In genomic region chr12:98557013-98557677, GRCm38 (mm10) we compare ENCODE assay signal across 27 mouse cellular contexts. TPM values are rescaled to one million over a fixed set of nuclear protein-coding genes. Genes with fewer than 3 reads are reported as not detected.
A peak's percentile ranks its signal among the peaks of the same experiment; 100 is the strongest.
DNase-seq lines count a peak whose midpoint lies in the region; ATAC-seq and TF ChIP-seq lines count a peak whose summit lies in the region.
"Had no signal": no experiment of that assay in that cellular context is flagged by ENCODE, and none has a peak within 500 bp of the region (broad histone marks: within the 10 kb centered on the region; RNA-seq: fewer than 3 reads in every experiment).

No protein-coding gene starts in this region.

- H3K9me3 ChIP-seq in limb, embryonic 10.5 days (replicated peaks): no peaks in the 10 kb centered on the region
- H3K9me3 ChIP-seq: forebrain, embryonic 10.5 days; forebrain, embryonic 13.5 days; heart, embryonic 13.5 days; hindbrain, embryonic 10.5 days; hindbrain, embryonic 13.5 days; intestine, embryonic 15.5 days had no signal

- H3K36me3 ChIP-seq in C2C12 (ENCODE audit: control insufficient read depth, insufficient read depth) (no peaks in the 10 kb centered on the region), myocyte (ENCODE audit: control insufficient read depth, insufficient read depth) (no peaks in the 10 kb centered on the region)
- H3K36me3 ChIP-seq in limb, embryonic 10.5 days: no peaks in the 10 kb centered on the region
- H3K36me3 ChIP-seq: forebrain, embryonic 10.5 days; heart, embryonic 13.5 days; hindbrain, embryonic 13.5 days; intestine, embryonic 15.5 days had no signal

- H3K27ac ChIP-seq in limb, embryonic 10.5 days: no peak overlapping the region
- H3K27ac ChIP-seq: forebrain, embryonic 10.5 days; forebrain, embryonic 13.5 days; heart, embryonic 13.5 days; hindbrain, embryonic 10.5 days; hindbrain, embryonic 13.5 days; intestine, embryonic 15.5 days had no signal

- no peaks in the 10 kb centered on the region for H3K79me3 ChIP-seq in C2C12 (ENCODE audit: low read depth)

- H3ac ChIP-seq in C2C12 (ENCODE audit: control insufficient read depth, insufficient read length, low read depth) (no peak overlapping the region), myocyte (ENCODE audit: control insufficient read depth, insufficient read length) (no peak overlapping the region)

- H3K4me3 ChIP-seq in C2C12 (ENCODE audit: insufficient read depth, poor library complexity, severe bottlenecking): no peak overlapping the region
- H3K4me3 ChIP-seq in myocyte: no peak overlapping the region
- no peak overlapping the region for H3K4me3 ChIP-seq in limb, embryonic 10.5 days
- H3K4me3 ChIP-seq: forebrain, embryonic 10.5 days; forebrain, embryonic 13.5 days; heart, embryonic 13.5 days; hindbrain, embryonic 10.5 days; hindbrain, embryonic 13.5 days; intestine, embryonic 15.5 days had no signal

- H3K27me3 ChIP-seq in C2C12 (ENCODE audit: control insufficient read depth, insufficient read depth, insufficient read length): peaks cover 7% of the 10 kb centered on the region
- no peaks in the 10 kb centered on the region for H3K27me3 ChIP-seq in myocyte (ENCODE audit: control insufficient read depth, insufficient read depth, insufficient read length)
- no peaks in the 10 kb centered on the region for H3K27me3 ChIP-seq in limb, embryonic 10.5 days (ENCODE audit: low read depth, poor library complexity, severe bottlenecking)
- H3K27me3 ChIP-seq: forebrain, embryonic 13.5 days; heart, embryonic 13.5 days; hindbrain, embryonic 13.5 days; intestine, embryonic 15.5 days had no signal

- intact Hi-C loops in heart, postnatal 10 days (cut with DNase I): no loop called here

- ATAC-seq in common myeloid progenitor, adult 5-6 weeks (replicated peaks; ENCODE audit: low read depth, poor library complexity, severe bottlenecking): peak; percentile 62
- ATAC-seq: CD4-positive, CD25-positive, alpha-beta regulatory T cell, adult 4 months; forebrain, embryonic 13.5 days; forebrain, embryonic 16.5 days; hindbrain, embryonic 16.5 days; intestine, embryonic 15.5 days had no signal

- H3K4me1 ChIP-seq in limb, embryonic 10.5 days: no peaks in the 10 kb centered on the region
- H3K4me1 ChIP-seq: heart, embryonic 13.5 days; intestine, embryonic 15.5 days had no signal

- peak; percentile 56 for DNase-seq in heart, adult 11 months
- no peak for DNase-seq in heart, postnatal 10 days
- no peak for DNase-seq in retina, embryonic 14.5 days (ENCODE audit: low spot score)
- no peak for DNase-seq in limb, embryonic 10.5 days (ENCODE audit: low spot score)
- DNase-seq: adrenal gland, adult 8-10 months; adrenal gland, postnatal 25 days; B cell, adult 2 months; cerebellum, postnatal 10 days; cerebellum, postnatal 36 days; gastrocnemius, postnatal 10 days; gastrocnemius, postnatal 36 days; heart, adult 18-20 months had no signal

- H3K79me2 ChIP-seq in C2C12 (ENCODE audit: control insufficient read depth, insufficient read depth) (no peaks in the 10 kb centered on the region), myocyte (ENCODE audit: control insufficient read depth, insufficient read depth) (no peaks in the 10 kb centered on the region)

- no peak for TF ChIP-seq CTCF in C2C12 (IDR thresholded peaks at IDR 0.05; ENCODE audit: control insufficient read depth, insufficient read depth, insufficient read length)

- no peak for TF ChIP-seq POLR2A in myocyte (IDR thresholded peaks at IDR 0.05; ENCODE audit: insufficient read length, low read depth)

- WGBS in limb, embryonic 10.5 days: 89% methylated on average over 7 of the region's 7 CpGs

- peak overlapping the region; percentile 61 for H3K4me2 ChIP-seq in myocyte (ENCODE audit: low read depth)
- H3K4me2 ChIP-seq: forebrain, embryonic 13.5 days; heart, embryonic 13.5 days; hindbrain, embryonic 13.5 days; intestine, embryonic 15.5 days had no signal

TF ChIP-seq in C2C12, 6 proteins besides CTCF, POLR2A, EP300 and RAD21:
- TF ChIP-seq USF1 (IDR thresholded peaks at IDR 0.05; ENCODE audit: low read depth) (no peak), CEBPB (IDR thresholded peaks at IDR 0.05; ENCODE audit: low read depth) (peak; percentile 2), FOSL1 (IDR thresholded peaks at IDR 0.05; ENCODE audit: insufficient read depth, low read length, poor library complexity, severe bottlenecking) (no peak), MYOD1 (IDR thresholded peaks at IDR 0.05; ENCODE audit: control insufficient read depth, insufficient read length, low read depth) (no peak), MYOG (IDR thresholded peaks at IDR 0.05; ENCODE audit: control insufficient read depth, extremely low read depth, insufficient read length) (no peak), MAX (IDR thresholded peaks at IDR 0.05) (no peak)

TF ChIP-seq in myocyte, 11 proteins besides CTCF, POLR2A, EP300 and RAD21:
- no peak for TF ChIP-seq MYOD1 (IDR thresholded peaks at IDR 0.05; ENCODE audit: control insufficient read depth in 1 of 3, insufficient read length in 2 of 3, low read depth in 2 of 3)
- peak; percentile 68; the same call in 1 of the 2 replicates for TF ChIP-seq CEBPB (IDR thresholded peaks at IDR 0.05; ENCODE audit: insufficient read depth, poor library complexity, severe bottlenecking)

RNA-seq across cellular contexts. Expression of gene Kcnk10, which starts 21.0 kb away (rescaled TPM):
- total RNA-seq in heart, postnatal 10 days (2021): under 1 TPM in 1 of 2 experiments, not detected in 1; 0.02 TPM
- not detected for polyA plus RNA-seq in C2C12 (2012; fragmentation: generic; extraction: Trizol)
- total RNA-seq in common myeloid progenitor, adult 5-6 weeks (2017): not detected in 2 replicates
- polyA plus RNA-seq in myocyte (2012; fragmentation: generic; extraction: Trizol): not detected
- 0.13 TPM in 2 replicates for polyA plus RNA-seq in limb, embryonic 10.5 days (2016; fragmentation: Nextera tagmentation; extraction: Ambion mirVana)
- total RNA-seq: adrenal gland, postnatal 25 days; gastrocnemius, adult 18-20 months; gastrocnemius, postnatal 36 days; heart, postnatal 25 days; MEL had no signal
